Mouse (Mus musculus) urinary bladder, postnatal 10 days (tissue): ENCODE measurements around the gene Ptprt.

ENCODE experiments used
- DNase-seq: peaks from one replicate; pipeline ENCODE4 v3.0.0; 2022; ENCODE audit warnings: low spot score

The Ptprt gene

GRCm38 (mm10) chr2:162660941-162661386, at the start of gene Ptprt:
Ptprt (minus strand) TSS chr2:162661147.
- DNase-seq: no peak

GRCm38 (mm10) chr2:162710443-162710842, 49.5 kb upstream of the Ptprt start:
- no peak for DNase-seq

- DNase-seq: no peak
Measured at GRCm38 (mm10) chr2:162699691-162700090, 38.7 kb upstream of the Ptprt start.

GRCm38 (mm10) chr2:162699036-162699435, 38.1 kb upstream of the Ptprt start:
- DNase-seq: no peak

GRCm38 (mm10) chr2:162698068-162698467, 37.1 kb upstream of the Ptprt start:
- no peak for DNase-seq

- DNase-seq: no peak
Measured at GRCm38 (mm10) chr2:162697151-162697550, 36.2 kb upstream of the Ptprt start.

- DNase-seq: no peak
Measured at GRCm38 (mm10) chr2:162692143-162692542, 31.2 kb upstream of the Ptprt start.

GRCm38 (mm10) chr2:162682674-162683073, 21.7 kb upstream of the Ptprt start:
- no peak for DNase-seq

- DNase-seq: no peak
Measured at GRCm38 (mm10) chr2:162662431-162662970, 1.6 kb upstream of the Ptprt start.

GRCm38 (mm10) chr2:162661733-162662132, 786 bp upstream of the Ptprt start:
- DNase-seq: no peak

GRCm38 (mm10) chr2:162660231-162660940, 561 bp downstream of the Ptprt start:
- no peak for DNase-seq

GRCm38 (mm10) chr2:162658997-162659396, 1.9 kb downstream of the Ptprt start:
- peak; percentile 51 for DNase-seq

- no peak for DNase-seq
Measured at GRCm38 (mm10) chr2:162657541-162657940, 3.4 kb downstream of the Ptprt start.

- DNase-seq: no peak
Measured at GRCm38 (mm10) chr2:162654416-162654815, 6.5 kb downstream of the Ptprt start.

- no peak for DNase-seq
Measured at GRCm38 (mm10) chr2:162638676-162639075, 22.3 kb downstream of the Ptprt start.

- DNase-seq: no peak
Measured at GRCm38 (mm10) chr2:162637537-162637936, 23.4 kb downstream of the Ptprt start.

- no peak for DNase-seq
Measured at GRCm38 (mm10) chr2:162636387-162637009, 24.4 kb downstream of the Ptprt start.

GRCm38 (mm10) chr2:162634901-162635300, 26.0 kb downstream of the Ptprt start:
- no peak for DNase-seq

GRCm38 (mm10) chr2:162626076-162626475, 34.9 kb downstream of the Ptprt start:
- no peak for DNase-seq

- no peak for DNase-seq
Measured at GRCm38 (mm10) chr2:162624707-162625106, 36.2 kb downstream of the Ptprt start.

- DNase-seq: no peak
Measured at GRCm38 (mm10) chr2:162614256-162614655, 46.7 kb downstream of the Ptprt start.

- no peak for DNase-seq
Measured at GRCm38 (mm10) chr2:162613480-162613879, 47.5 kb downstream of the Ptprt start.

- DNase-seq: no peak
Measured at GRCm38 (mm10) chr2:162602721-162603120, 58.2 kb downstream of the Ptprt start.
